Mouse (Mus musculus): Measurements from ENCODE around the gene Rtl8c. TPM values are rescaled to one million over a fixed set of nuclear protein-coding genes. Genes with fewer than 3 reads are reported as not detected.
"Not testable (repeated sequence)": the region's sequence is repeated elsewhere in the genome, so short reads cannot be mapped to it uniquely, and the experiment has no call there.

Rtl8c gene
- 1 to 10 TPM; 3.7 to 9.0 TPM for total RNA-seq (2021)
- long read RNA-seq, experiment 1, partial matches to known transcripts, result 0 of 5 reads
- long read RNA-seq, experiment 1, other reads (novel, unspliced or antisense), result 4 of 5 reads
- long read RNA-seq, experiment 2, partial matches to known transcripts, result 0 of 2 reads
- long read RNA-seq, experiment 2, other reads (novel, unspliced or antisense), result 2 of 2 reads

DNA sequence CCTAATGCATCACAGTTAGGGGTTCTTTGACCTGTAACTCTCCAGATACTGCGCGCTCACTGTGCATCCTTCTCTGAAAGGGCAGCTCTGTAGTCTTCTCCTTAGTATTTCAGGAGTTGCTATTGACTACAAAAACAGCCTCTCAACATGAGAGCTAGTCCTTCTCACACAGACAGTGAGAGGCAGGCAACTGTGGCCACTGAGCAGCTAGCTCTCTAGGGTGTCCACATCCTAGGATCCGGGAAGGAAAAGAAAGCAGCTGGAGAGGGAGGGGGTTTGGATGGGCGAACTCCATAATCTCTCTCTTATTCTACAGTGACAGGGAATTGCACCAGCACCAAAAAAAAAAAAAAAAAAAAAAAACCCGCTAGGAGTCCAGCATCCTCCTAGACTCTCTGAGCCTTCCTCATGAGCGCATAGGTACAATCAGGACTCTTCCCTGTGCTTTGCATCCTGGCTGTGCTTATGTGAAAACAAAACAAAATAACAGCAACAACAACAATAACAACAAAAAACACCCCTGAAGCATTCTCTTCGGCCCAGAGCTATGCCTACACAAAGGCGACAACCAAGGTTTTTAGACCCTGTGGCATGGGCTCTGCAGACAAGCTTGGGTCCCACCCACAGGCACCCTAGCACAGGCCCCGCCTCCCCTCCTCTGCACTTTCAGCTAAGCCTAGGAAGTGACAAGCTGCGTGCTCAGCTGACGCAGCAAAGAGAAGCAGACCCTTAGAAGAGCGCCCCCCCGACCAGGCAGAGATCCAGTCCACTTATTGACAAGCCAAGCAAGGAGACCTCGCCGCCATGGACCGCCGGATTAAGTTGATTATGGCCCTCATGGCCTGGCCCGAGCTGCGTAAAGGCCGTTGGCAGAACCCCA is at the start of gene Rtl8c:
TSS of gene Rtl8c (plus strand) at position 791 of the 880 bp plus-strand sequence.
- DNase-seq, result peak; percentile 64
- no peak for TF ChIP-seq CTCF (IDR thresholded peaks at IDR 0.05)
- intact Hi-C loops (cut with DNase I), result no loop called here
- H3K27ac ChIP-seq, result peak within 1 kb of the TSS; percentile 81
- H3K4me3 ChIP-seq, result peak within 1 kb of the TSS; percentile 75

DNA sequence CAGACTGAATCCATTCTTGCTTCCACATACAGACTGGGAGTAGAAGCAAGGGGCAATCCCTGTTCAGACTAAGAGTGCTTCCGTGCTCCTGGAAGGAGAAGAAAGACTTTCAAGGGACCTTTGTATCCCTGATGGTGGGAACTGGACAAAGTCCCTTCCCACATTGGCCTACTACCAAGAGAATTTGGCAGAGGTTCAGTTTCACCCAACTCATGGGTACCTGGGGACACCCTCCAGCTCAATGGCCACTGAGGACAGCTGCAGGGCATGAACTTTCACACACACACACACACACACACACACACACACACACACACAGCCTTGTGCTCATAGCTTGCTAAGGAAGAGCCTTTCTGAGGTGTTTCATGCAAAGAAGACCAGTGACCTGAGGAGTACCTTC is 28.5 kb upstream of the Rtl8c start:
- intact Hi-C loops (cut with DNase I), result no loop called here
- Histone ChIP-seq H3K27ac (no peak overlapping the region), H3K4me3 (no peak overlapping the region)
- TF ChIP-seq CTCF (IDR thresholded peaks at IDR 0.05), result no peak
- no peak for DNase-seq

DNA sequence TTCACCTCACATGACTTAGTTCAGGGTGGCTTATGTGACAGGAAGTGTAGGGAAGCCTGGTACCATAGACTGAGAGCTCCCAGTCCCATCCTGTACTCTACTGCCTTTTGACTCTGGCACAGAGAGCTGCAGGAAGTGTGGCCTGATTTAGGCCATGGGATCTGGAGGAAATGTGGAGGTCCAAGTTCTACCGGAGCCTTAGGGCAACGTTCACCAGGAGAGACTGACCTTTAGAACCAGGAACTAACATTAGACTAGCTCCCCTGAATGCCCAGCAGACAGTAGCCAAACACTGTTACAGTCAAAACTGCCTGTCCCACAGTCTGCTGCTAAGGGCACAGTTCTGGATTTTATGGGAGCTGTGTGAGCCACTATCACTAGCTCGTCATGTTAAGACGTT is 26.4 kb upstream of the Rtl8c start:
- DNase-seq; H3K27ac ChIP-seq; H3K4me3 ChIP-seq; intact Hi-C loops (cut with DNase I): not testable (repeated sequence)

DNA sequence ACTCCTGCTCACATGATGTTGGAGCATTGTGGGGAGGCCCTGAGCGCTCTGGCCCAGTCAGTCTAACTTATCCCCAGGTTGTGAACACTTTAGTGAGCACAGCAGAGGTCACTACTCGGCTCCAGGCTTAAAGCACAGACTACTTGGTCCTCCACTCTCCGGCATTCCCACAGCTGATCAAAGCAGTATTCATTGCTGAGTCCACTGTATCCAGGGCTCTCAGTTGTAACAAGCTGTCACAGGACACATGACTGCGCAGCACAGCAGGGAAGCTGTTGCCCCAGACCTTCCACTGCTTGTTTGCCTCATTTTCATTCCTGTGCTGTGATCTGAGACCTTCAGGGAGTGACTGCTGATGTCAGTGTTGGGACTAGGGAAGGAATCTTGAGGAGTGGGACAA is 24.4 kb upstream of the Rtl8c start:
- H3K27ac ChIP-seq; intact Hi-C loops (cut with DNase I); H3K4me3 ChIP-seq; DNase-seq: not testable (repeated sequence)

DNA sequence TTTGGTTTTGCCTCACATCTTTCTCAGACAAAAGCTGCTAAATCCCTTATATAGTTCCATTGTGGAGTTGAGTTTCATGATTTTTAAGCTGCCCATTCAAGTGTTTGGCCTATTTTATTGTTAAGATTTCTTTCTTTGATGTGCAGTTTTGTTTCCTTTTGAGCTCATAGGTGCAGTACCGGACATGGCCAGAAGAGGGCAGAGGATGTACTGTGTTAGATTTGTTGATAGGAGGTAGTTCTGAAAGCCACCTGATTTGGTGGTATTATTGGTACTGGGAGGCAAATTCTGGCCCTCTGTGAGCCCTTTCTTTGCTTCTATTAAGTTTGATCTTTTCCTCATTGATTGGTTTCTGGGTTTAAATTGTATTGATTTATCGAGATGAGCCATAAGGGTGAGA is 7.8 kb upstream of the Rtl8c start:
- H3K4me3 ChIP-seq; H3K27ac ChIP-seq; intact Hi-C loops (cut with DNase I): not testable (repeated sequence)
- TF ChIP-seq CTCF (IDR thresholded peaks at IDR 0.05), result peak; percentile 58
- peak; percentile 43 for DNase-seq

DNA sequence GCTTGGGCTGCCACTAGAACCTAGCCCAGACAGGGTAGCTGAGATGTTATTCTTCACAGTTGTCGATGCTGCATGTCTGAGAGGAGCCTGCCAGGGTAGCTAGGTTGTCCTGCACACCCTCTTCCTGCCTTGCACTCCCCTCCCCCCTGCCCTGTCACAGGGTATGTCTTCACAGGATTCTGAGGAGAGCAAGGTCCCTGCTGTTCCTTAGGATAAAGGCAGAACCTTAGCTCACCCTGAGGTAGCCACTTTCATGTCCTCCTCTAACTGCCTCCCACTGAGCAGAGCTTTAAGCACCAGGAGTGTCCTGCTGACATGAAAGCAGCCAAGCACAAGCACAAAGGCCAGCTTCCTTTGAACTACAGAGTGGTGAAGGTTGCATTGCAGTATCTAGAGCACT is 1.7 kb upstream of the Rtl8c start:
- intact Hi-C loops (cut with DNase I); H3K27ac ChIP-seq; H3K4me3 ChIP-seq; DNase-seq: not testable (repeated sequence)

DNA sequence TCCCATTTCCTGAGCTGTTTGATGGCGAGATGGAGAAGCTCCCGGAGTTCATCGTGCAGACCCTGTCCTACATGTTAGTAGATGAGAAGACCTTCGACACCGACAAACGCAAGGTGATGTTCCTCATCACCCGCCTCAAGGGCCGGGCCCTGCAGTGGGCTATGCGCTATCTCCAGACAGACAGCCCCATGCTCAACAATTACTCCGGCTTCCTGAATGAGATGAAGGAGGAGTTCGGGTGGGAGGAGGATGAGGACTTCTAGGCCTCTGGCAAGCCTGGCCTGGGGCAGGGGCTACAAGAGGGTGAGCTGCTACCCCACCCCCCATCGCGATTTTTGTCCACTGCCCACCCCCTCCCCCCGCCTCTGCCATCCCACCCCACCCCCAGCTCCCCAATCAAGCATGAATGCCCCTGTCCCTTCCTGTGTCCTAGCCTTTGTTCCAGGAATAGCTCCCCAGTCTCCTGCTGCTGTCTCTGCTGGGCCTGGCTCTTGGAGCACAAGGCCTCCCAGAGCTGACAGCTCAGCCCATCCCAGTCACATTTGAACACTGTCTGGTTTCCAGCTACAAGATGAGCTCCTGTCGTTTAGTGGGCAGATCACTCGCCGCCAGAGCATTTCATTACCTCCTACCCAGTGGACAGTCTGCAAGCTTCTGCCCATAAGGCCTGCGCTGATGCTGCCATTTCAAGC is 436 bp downstream of the Rtl8c start:
- no peak for TF ChIP-seq CTCF (IDR thresholded peaks at IDR 0.05)
- Histone ChIP-seq H3K27ac (peak overlapping the region; percentile 81), H3K4me3 (peak overlapping the region; percentile 75)
- DNase-seq, result no peak
- intact Hi-C loops (cut with DNase I), result no loop called here

DNA sequence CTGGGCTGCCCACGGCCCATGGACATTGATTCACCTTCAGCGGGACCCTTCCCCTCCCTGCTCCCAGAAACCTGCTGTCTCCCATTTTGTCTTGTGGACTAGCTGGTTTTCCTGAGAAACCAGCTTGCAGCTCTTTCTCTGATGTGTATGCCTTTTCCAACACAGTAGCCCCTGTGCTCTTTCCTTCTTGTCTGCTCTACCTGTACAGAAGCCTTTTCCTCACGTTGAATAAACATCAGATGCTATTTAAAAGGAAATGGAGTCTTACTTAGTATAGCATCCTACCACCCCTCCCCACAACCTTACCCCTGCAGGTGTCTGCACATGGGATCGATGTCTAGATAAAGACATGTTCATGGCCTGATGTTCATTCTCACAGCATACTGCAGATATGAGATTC is 1.0 kb downstream of the Rtl8c start, which contains the start of gene Gm14597:
TSS of gene Gm14597 (minus strand) at position 101 of the 400 bp plus-strand sequence.
- peak within 1 kb of the TSS; percentile 75 for H3K4me3 ChIP-seq
- DNase-seq; intact Hi-C loops (cut with DNase I): not testable (repeated sequence)
- H3K27ac ChIP-seq, result peak within 1 kb of the TSS; percentile 81

DNA sequence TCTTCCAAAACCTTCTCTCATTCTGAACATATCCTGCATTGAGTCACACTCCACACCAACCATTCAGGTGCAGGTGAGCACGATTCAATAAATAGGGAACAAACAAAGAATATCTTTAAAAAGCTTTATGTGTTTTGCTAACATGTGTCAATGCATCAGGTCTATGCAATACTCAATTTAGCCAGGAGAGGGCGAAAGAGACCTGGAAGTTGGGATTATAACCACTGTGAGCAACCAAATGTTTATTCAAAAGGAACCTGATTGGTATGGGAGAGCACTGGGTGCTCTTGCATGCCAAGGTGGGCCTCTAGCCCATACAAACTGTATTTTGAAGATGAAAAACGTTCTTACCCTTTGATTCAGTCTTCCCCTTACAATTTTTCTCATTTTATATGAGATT is 2.7 kb downstream of the Rtl8c start:
- peak; percentile 22 for DNase-seq
- TF ChIP-seq CTCF (IDR thresholded peaks at IDR 0.05), result peak; percentile 76
- intact Hi-C loops (cut with DNase I), result no loop called here
- Histone ChIP-seq H3K4me3 (no peak overlapping the region), H3K27ac (peak overlapping the region; percentile 57; the same call in 1 of the 2 replicates)

DNA sequence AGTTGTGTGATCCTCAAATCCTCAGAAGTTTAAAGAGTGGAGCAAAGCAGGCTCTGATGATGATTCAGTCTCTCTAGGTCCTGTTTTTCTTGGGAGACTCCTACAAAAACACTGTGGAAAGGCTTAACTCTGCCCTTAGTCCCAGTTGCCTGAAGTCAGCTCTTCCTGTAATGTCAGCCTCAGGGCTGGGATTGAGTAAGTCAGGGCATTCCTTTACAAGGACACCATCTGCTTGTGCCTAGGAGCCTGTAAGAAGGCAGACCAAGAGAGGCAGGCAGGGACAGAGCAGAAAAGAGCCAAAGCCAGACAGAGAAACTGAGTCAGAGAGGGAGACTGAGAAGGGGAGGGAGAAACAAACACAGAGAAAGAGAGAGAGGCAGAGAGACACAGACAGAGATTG is 3.6 kb downstream of the Rtl8c start:
- H3K27ac ChIP-seq, result peak overlapping the region; percentile 46; the same call in 1 of the 2 replicates
- H3K4me3 ChIP-seq; intact Hi-C loops (cut with DNase I); DNase-seq: not testable (repeated sequence)

DNA sequence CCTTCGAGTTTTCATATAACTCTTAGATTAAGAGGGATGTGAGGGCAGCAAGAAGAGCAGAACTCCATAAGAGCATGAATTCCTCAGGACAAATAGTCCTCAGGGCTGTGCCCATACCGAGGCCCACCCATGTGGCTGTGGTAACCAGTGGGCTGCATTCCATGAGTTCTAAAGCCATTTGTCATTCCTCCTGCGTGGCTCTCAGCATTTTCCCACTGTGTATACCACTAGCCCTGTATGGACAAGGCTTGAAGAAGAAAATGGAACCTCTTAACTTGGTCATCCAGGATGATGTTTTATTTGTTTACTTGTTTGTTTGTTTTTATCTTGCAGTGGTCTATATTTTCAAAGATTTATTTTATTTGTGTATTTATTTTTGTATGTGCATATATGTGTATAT is 30.3 kb downstream of the Rtl8c start:
- H3K4me3 ChIP-seq; DNase-seq; H3K27ac ChIP-seq; intact Hi-C loops (cut with DNase I): not testable (repeated sequence)

DNA sequence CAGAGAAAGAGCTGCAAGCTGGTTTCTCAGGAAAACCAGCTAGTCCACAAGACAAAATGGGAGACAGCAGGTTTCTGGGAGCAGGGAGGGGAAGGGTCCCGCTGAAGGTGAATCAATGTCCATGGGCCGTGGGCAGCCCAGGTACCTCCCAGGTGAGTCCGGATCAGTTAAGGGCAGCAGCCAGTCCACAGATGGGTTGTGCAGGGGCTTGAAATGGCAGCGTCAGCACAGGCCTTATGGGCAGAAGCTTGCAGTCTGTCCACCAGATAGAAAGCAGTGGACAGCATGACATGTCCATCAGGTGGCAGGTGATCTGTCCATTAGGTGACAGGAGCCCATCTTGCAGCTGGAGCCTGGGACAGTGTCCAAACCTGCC is 34.8 kb downstream of the Rtl8c start:
- intact Hi-C loops (cut with DNase I); DNase-seq: not testable (repeated sequence)
- H3K27ac ChIP-seq, result peak overlapping the region; percentile 49; the same call in 1 of the 2 replicates
- peak overlapping the region; percentile 61 for H3K4me3 ChIP-seq

DNA sequence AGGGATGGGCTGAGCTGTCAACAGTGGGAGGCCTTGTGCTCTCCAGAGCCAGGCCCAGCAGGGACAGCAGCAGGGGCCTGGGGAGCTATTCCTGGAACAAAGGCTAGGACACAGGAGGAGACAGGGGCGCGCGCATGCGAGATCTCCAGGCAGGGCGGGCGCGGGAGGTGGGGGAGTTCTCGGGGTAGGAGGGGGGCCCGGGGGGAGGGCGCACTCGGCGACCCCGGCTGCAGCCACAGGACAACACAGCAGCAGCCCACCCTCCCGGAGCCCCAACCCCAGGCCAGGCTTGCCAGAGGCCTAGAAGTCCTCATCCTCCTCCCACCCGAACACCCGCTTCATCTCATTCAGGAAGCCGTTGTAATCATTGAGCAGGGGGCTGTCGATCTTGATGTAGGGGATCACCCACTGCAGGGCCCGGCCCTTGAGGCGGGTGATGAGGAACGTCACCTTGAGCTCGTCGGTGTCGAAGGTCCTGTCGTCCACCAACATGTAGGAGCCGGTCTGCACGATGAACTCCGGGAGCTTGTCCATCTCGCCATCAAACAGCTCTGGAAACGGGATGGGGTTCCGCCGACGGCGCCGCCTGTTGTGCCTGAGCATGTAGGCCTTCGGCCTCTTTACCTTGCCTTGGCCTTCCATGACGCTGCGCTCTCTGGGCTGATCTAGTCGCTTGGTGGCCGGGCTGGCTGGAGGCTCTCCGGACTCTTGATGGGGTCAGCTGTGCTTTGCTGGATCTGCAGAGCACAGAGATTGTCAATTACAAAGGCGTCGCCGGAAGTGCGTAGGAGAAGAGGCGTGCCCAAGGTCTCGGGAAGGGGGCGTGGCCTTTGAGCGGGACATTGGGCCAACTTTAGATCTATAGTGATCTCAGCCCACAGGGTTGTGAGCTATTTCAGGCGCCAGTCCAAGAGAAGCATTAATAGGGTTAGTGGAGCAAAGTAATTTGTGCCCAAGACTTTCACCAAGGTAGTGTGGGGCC is 35.4 kb downstream of the Rtl8c start, which contains the start of gene Rtl8a:
TSS of gene Rtl8a (minus strand) at position 703 of the 982 bp plus-strand sequence.
- intact Hi-C loops (cut with DNase I), result not testable (repeated sequence)
- H3K27ac ChIP-seq, result peak within 1 kb of the TSS; percentile 78

More for the DNA sequence above, 35.4 kb downstream of the Rtl8c start, which contains the start of gene Rtl8a:
- peak within 1 kb of the TSS; percentile 61 for H3K4me3 ChIP-seq
- peak; percentile 86 for DNase-seq
